ENCODE assay signal across 9 mouse cellular contexts in genomic region chr1:153451237-153452154, GRCm38 (mm10). TPM values are rescaled to one million over a fixed set of nuclear protein-coding genes. Genes with fewer than 3 reads are reported as not detected.
DNase-seq lines count a peak whose midpoint lies in the region; ATAC-seq and TF ChIP-seq lines count a peak whose summit lies in the region.
"Had no signal": no experiment of that assay in that cellular context is flagged by ENCODE, and none has a peak within 500 bp of the region (broad histone marks: within the 10 kb centered on the region; RNA-seq: fewer than 3 reads in every experiment).

No protein-coding gene starts in this region.

- no peak for TF ChIP-seq POLR2A in bone marrow, adult 2 months (IDR thresholded peaks at IDR 0.05; ENCODE audit: borderline replicate concordance, control insufficient read depth, low read depth, low read length)

- H3K4me1 ChIP-seq in embryonic facial prominence, embryonic 14.5 days (ENCODE audit: control insufficient read depth, insufficient read depth, low read length) = no peaks in the 10 kb centered on the region
- H3K4me1 ChIP-seq in embryonic facial prominence, embryonic 10.5 days = no peaks in the 10 kb centered on the region
- H3K4me1 ChIP-seq in bone marrow, adult 2 months (ENCODE audit: control insufficient read depth, insufficient read depth, low read length) = no peaks in the 10 kb centered on the region
- no peaks in the 10 kb centered on the region for H3K4me1 ChIP-seq in forebrain, embryonic 16.5 days (replicated peaks; ENCODE audit: control insufficient read depth, insufficient read depth, low read length)
- no peaks in the 10 kb centered on the region for H3K4me1 ChIP-seq in midbrain, embryonic 16.5 days (ENCODE audit: control insufficient read depth, insufficient read depth, low read length)
- H3K4me1 ChIP-seq: limb, embryonic 12.5 days had no signal

- H3K4me2 ChIP-seq in embryonic facial prominence, embryonic 14.5 days (ENCODE audit: low read depth, low read length) = no peak overlapping the region
- no peak overlapping the region for H3K4me2 ChIP-seq in forebrain, embryonic 16.5 days (ENCODE audit: low read length)
- no peak overlapping the region for H3K4me2 ChIP-seq in midbrain, embryonic 16.5 days (ENCODE audit: low read length)
- H3K4me2 ChIP-seq: limb, embryonic 12.5 days had no signal

- H3K27ac ChIP-seq in embryonic facial prominence, embryonic 14.5 days (replicated peaks; ENCODE audit: low read depth, low read length) = no peak overlapping the region
- H3K27ac ChIP-seq in embryonic facial prominence, embryonic 10.5 days (replicated peaks) = no peak overlapping the region
- no peak overlapping the region for H3K27ac ChIP-seq in bone marrow, adult 2 months (ENCODE audit: control insufficient read depth, insufficient read depth, low read depth, low read length, poor library complexity)
- no peak overlapping the region for H3K27ac ChIP-seq in forebrain, embryonic 16.5 days (ENCODE audit: low read length)
- H3K27ac ChIP-seq in midbrain, embryonic 16.5 days (ENCODE audit: low read length) = no peak overlapping the region
- H3K27ac ChIP-seq: limb, embryonic 12.5 days had no signal

- H3K9ac ChIP-seq in embryonic facial prominence, embryonic 14.5 days (ENCODE audit: low read depth, low read length) = no peak overlapping the region
- no peak overlapping the region for H3K9ac ChIP-seq in forebrain, embryonic 16.5 days (replicated peaks; ENCODE audit: low read depth, low read length)
- no peak overlapping the region for H3K9ac ChIP-seq in midbrain, embryonic 16.5 days (ENCODE audit: low read depth, low read length)
- H3K9ac ChIP-seq: limb, embryonic 12.5 days had no signal

- peak; percentile 71 for TF ChIP-seq CTCF in bone marrow, adult 2 months (IDR thresholded peaks at IDR 0.05; ENCODE audit: control insufficient read depth, insufficient read depth, low read length)

- H3K9me3 ChIP-seq in embryonic facial prominence, embryonic 14.5 days (ENCODE audit: control insufficient read depth, low read length) = no peaks in the 10 kb centered on the region
- H3K9me3 ChIP-seq in embryonic facial prominence, embryonic 10.5 days = no peaks in the 10 kb centered on the region
- H3K9me3 ChIP-seq in forebrain, embryonic 16.5 days (ENCODE audit: control insufficient read depth, low read length) = no peaks in the 10 kb centered on the region
- no peaks in the 10 kb centered on the region for H3K9me3 ChIP-seq in midbrain, embryonic 16.5 days (replicated peaks; ENCODE audit: control insufficient read depth, low read length, poor library complexity, severe bottlenecking)
- H3K9me3 ChIP-seq: limb, embryonic 12.5 days had no signal

- peaks cover 58% of the 10 kb centered on the region for H3K36me3 ChIP-seq in embryonic facial prominence, embryonic 14.5 days (ENCODE audit: control insufficient read depth, insufficient read depth, low read length)
- H3K36me3 ChIP-seq in embryonic facial prominence, embryonic 10.5 days (replicated peaks) = peaks cover 77% of the 10 kb centered on the region
- H3K36me3 ChIP-seq in forebrain, embryonic 16.5 days (ENCODE audit: control insufficient read depth, insufficient read depth) = peaks cover 17% of the 10 kb centered on the region
- peaks cover 5% of the 10 kb centered on the region for H3K36me3 ChIP-seq in midbrain, embryonic 16.5 days (ENCODE audit: control insufficient read depth, insufficient read depth, low read length)

- ATAC-seq in embryonic facial prominence, embryonic 14.5 days (ENCODE audit: low read depth) = no peak
- peak; percentile 36; the same call in 1 of the 2 replicates for ATAC-seq in forebrain, embryonic 16.5 days
- 0 out of 2 replicates have a peak, but pooled peaks have one; percentile 27 for ATAC-seq in midbrain, embryonic 16.5 days

- 68% methylated on average over 10 of the region's 10 CpGs for WGBS in embryonic facial prominence, embryonic 14.5 days
- 77% methylated on average over 10 of the region's 10 CpGs for WGBS in embryonic facial prominence, embryonic 10.5 days
- WGBS in bone marrow, adult 2 months = 70% methylated on average over 10 of the region's 10 CpGs
- WGBS in forebrain, embryonic 16.5 days = 72% methylated on average over 10 of the region's 10 CpGs
- WGBS in midbrain, embryonic 16.5 days = 77% methylated on average over 10 of the region's 10 CpGs

- H3K27me3 ChIP-seq in embryonic facial prominence, embryonic 14.5 days (replicated peaks; ENCODE audit: control insufficient read depth, insufficient read depth, low read length) = no peaks in the 10 kb centered on the region
- no peaks in the 10 kb centered on the region for H3K27me3 ChIP-seq in embryonic facial prominence, embryonic 10.5 days (replicated peaks; ENCODE audit: low read depth, poor library complexity, severe bottlenecking)
- H3K27me3 ChIP-seq in forebrain, embryonic 16.5 days (replicated peaks; ENCODE audit: control insufficient read depth, insufficient read depth, low read length) = no peaks in the 10 kb centered on the region
- no peaks in the 10 kb centered on the region for H3K27me3 ChIP-seq in midbrain, embryonic 16.5 days (ENCODE audit: control insufficient read depth, insufficient read depth, low read depth, low read length)
- H3K27me3 ChIP-seq: limb, embryonic 12.5 days had no signal

- H3K4me3 ChIP-seq in embryonic facial prominence, embryonic 14.5 days (ENCODE audit: low read depth, low read length) = no peak overlapping the region
- no peak overlapping the region for H3K4me3 ChIP-seq in embryonic facial prominence, embryonic 10.5 days
- H3K4me3 ChIP-seq in bone marrow, adult 2 months (replicated peaks; ENCODE audit: control insufficient read depth, low read depth, low read length) = no peak overlapping the region
- H3K4me3 ChIP-seq in forebrain, embryonic 16.5 days (replicated peaks; ENCODE audit: low read length) = no peak overlapping the region
- H3K4me3 ChIP-seq in midbrain, embryonic 16.5 days (ENCODE audit: low read depth, low read length) = no peak overlapping the region
- H3K4me3 ChIP-seq: limb, embryonic 12.5 days had no signal

- DNase-seq in embryonic facial prominence, embryonic 14.5 days (ENCODE audit: low spot score) = peak; percentile 26
- no peak for DNase-seq in embryonic facial prominence, embryonic 10.5 days (ENCODE audit: low spot score)
- DNase-seq in B cell, adult 2 months = peak; percentile 81 to 82
- DNase-seq in layer of hippocampus, postnatal 10 days (ENCODE audit: low spot score in 2 of 2) = peak; percentile 57 to 62
- DNase-seq in thymus, postnatal 14 days = peak; percentile 52

RNA-seq across cellular contexts. Expression of gene Shcbp1l, which starts 26.5 kb away (rescaled TPM):
- polyA plus RNA-seq in embryonic facial prominence, embryonic 14.5 days (2014; fragmentation: Nextera tagmentation; extraction: Ambion mirVana) = 0.21 and 0.67 TPM in 2 replicates
- polyA plus RNA-seq in embryonic facial prominence, embryonic 10.5 days (2016; fragmentation: Nextera tagmentation; extraction: Ambion mirVana) = 0.20 and 0.34 TPM in 2 replicates
- 0.74 and 1.1 TPM in 2 replicates for polyA plus RNA-seq in bone marrow, adult 2 months (2011; ENCODE audit: insufficient read depth, insufficient read length, low replicate concordance, missing spikeins)
- polyA plus RNA-seq in forebrain, embryonic 16.5 days (2015; fragmentation: Nextera tagmentation; extraction: Ambion mirVana) = 0.14 and 0.67 TPM in 2 replicates
- total RNA-seq in layer of hippocampus, postnatal 10 days (2021) = 1 to 10 TPM; 2.9 to 3.9 TPM
- 0.46 and 0.72 TPM in 2 replicates for polyA plus RNA-seq in midbrain, embryonic 16.5 days (2015; fragmentation: Nextera tagmentation; extraction: Ambion mirVana)

RNA-seq across cellular contexts. Expression of gene Dhx9, which starts 36.0 kb away (rescaled TPM):
- 22.6 and 25.5 TPM in 2 replicates for polyA plus RNA-seq in embryonic facial prominence, embryonic 14.5 days (2014; fragmentation: Nextera tagmentation; extraction: Ambion mirVana)
- polyA plus RNA-seq in embryonic facial prominence, embryonic 10.5 days (2016; fragmentation: Nextera tagmentation; extraction: Ambion mirVana) = 43.2 and 44.3 TPM in 2 replicates
- 62.9 and 88.7 TPM in 2 replicates for polyA plus RNA-seq in bone marrow, adult 2 months (2011; ENCODE audit: insufficient read depth, insufficient read length, low replicate concordance, missing spikeins)
- polyA plus RNA-seq in forebrain, embryonic 16.5 days (2015; fragmentation: Nextera tagmentation; extraction: Ambion mirVana) = 30.8 and 38.4 TPM in 2 replicates
- 100 to 1,000 TPM; 132 to 140 TPM for total RNA-seq in layer of hippocampus, postnatal 10 days (2021)
- polyA plus RNA-seq in midbrain, embryonic 16.5 days (2015; fragmentation: Nextera tagmentation; extraction: Ambion mirVana) = 22.1 and 29.5 TPM in 2 replicates
